Mouse (Mus musculus) gastrocnemius, adult 8-10 months (tissue): Measurements from ENCODE around the gene Scml4. TPM values are rescaled to one million over a fixed set of nuclear protein-coding genes. Genes with fewer than 3 reads are reported as not detected.

Source experiments
- DNase-seq, 2 experiments: peaks; one replicate each; pipeline ENCODE4 v3.0.0; 2022; ENCODE audit warnings: low spot score in 2 of 2
- total RNA-seq, 4 experiments: library from RNA; stranded (reverse); gene quantifications; 2 replicates each; pipeline ENCODE4 v1.2.4; 2022

Scml4 gene
- total RNA-seq, 4 experiments from 2014 or later: 0.27 to 0.54 (median 0.41) TPM

DNA sequence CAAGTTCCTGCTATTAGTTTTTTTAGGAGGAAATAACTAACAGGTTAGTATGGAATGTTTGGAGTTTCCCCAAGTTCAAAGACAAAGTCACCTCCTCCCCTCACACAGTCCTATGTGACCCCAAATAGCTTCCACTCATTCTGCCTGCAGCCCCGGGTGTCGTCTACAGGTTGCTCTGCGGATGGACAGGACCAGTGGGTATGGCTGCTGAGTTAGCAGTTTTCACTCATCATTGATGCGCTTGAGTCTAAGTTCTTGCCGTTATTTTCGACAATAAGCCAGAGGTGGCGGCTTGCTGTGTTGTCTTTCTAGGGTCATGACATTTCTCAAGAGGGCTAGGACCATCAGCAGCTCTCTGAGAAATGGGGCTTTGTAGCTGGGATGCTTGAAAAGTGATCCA, 1.3 kb downstream of the Scml4 start:
- DNase-seq: no peak

DNA sequence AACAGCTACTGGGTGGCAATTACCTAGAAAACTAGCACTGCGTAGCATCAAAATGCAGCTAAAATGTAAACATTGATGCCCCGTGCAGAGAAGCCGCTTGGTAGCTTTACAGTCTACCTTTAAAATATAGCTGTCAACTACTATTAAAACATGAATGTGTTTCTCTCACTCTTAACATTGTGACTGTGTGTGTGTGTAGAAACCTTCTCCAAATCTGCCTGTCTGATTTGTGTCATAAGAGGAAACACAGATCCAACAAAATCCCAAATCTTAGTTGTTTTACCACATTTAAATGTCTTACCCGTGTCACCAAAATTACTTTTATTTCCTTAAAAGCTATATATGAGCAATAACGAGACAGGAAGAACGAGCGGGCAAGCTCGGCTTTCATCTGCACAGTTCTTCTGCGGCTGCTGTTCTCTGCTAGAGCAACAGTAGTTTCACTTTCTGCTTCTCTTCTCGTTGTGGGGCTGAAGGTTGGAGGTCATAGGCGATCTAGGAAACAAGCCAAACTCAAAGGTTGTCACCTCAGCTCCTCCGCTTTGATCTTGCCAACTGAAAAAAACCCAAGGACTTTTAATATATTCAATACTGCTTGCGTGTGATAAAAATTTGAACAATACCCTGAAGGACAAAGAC, 2.1 kb downstream of the Scml4 start:
- peak; percentile 25 to 37 for DNase-seq

DNA sequence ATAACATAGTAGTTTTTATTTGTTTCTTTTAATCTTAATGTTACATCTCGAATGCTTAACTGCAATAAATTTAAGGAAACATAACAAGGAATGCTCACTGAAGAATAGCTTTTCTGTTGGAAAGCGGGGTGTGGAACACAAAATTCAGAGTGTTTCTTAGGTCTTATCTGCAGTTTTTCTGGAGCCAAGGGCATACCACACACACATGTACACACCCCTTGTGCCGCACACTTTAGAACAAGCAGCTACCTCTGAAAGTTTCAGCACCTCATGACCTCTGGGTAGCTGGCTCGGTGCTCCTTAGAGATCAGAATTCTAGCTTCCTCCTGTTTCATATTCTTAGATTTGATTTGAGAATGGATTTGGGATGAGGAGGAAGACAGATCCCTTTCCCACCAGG, 2.6 kb downstream of the Scml4 start:
- no peak for DNase-seq

DNA sequence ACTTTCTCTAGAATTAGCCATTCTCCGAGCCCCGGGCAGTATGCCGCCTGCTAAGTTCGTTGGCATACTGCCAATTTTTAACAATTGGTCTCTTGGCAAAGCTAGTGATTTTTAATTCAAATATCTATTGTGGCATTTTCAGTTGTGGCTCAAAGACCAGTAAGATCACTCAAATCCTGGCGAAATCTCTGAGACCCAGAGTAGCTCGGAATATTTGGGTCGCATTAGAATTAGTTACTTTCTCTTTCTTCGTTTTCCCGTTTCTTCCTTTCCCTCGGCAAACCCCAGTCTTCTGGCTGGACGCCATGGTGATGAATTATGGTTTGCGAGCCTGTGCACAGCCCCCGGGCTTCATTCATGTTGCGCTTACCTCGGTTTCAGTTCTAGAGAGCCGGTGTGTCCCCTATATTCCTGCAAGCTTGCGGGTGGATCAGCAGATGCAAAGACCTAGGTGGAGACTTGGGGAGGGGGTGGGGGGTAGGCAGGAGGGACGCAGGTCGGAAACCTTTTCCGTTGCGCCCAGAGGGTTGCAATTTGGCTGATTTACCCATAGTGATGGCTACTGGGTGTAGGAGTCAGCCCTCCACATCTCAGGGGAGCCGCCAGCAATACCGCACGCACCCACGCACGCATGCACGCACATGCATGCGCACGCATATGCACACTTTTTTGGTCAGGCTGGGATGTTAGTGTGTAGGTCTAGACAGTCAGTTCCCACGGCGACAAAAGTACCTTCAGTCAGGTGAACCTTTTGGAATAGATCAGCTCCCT, 3.6 kb downstream of the Scml4 start:
- DNase-seq: peak in 1 of 2 experiments; percentile 31

DNA sequence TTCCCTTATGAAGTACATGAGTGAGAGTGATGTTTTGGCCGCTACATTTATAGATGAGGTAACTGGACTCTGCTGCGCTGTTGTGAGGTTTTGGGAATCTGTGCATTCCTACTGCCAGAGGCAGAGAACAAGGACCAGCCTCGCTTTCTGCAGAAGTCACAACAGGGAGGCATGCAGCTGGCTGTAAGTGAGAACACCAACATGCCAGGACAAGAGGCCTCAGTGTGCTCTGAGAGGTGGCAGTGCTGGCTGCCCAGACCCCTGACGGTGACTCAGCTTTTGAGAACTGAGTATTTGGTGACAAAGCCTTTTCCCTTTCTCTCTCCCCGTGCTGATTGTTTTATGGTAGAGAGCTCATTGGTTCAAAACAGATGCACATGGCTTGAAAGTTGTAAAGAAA, 4.5 kb downstream of the Scml4 start:
- no peak for DNase-seq

DNA sequence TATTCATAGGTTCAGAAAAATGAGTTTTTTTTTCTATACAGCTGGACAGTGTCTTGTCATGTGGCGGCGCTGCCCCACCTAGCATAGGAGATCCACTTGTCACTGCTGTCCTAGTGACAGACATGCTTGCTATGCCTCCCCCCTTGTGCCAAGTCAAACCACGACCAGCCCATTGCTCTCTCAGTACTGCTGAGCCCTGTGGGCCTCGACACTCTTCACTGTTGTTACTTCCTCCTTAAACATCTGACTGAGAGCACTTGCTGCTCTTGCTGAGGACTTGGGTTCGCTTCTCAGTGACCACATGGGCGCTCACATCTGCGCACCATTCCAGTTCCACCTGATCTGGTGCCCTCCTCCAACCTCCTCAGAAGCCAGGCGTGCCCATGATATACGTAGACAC, 8.2 kb downstream of the Scml4 start:
- DNase-seq: no peak

DNA sequence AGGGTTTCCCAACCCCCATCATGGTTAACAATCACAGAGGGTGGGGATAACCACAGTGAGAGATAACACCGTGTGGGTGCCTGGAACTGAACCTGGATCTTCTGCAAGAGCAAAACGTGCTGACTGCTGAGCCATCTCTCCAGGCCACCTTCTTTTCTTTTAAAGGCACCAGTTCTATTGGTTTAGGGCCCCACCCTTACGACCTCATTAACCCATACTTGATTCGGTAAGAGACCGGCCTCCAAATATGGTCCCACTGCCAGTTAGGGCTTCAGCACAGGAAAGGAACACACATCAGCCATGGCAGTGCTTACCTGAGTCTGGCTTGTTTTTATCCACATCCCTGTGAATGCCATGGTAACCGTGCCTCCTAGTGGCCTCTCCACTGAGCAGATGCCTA, 9.3 kb downstream of the Scml4 start:
- no peak for DNase-seq

DNA sequence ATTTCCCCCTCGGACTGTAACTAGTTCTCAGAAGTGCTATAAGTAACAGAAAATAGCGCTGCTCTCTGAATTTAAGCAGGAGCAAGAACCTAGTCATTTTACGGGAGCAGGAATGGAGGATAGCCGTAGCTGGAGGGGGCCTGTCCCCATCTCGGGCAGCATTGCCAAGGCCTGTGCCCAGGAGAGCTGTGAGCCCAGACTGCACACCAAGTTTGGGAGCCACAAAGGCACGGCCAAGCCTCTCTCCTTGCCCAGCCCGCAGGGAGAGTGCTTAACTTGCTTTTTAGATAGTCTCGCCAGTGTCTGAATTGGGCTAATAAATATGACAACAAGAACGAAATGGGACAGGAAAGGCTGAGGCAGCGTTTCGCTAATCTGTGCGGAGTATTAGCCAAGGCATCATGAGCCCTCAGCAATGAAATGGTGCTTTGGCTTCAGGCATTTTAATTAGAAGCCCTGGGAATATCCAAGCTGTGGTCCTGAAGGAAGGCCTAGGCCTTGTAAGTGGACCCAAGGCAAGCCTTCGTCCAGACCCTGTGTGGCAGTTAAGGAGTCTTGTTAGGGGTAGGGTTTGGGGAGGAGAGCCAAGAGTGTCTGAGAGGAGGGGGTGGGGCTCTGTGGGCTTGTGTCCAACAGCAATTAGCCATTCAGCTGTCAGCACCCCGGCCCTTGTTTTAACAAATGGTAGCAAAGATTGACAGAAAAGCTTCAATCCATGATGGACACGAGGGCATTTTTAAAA, 12.3 kb downstream of the Scml4 start:
- no peak for DNase-seq

DNA sequence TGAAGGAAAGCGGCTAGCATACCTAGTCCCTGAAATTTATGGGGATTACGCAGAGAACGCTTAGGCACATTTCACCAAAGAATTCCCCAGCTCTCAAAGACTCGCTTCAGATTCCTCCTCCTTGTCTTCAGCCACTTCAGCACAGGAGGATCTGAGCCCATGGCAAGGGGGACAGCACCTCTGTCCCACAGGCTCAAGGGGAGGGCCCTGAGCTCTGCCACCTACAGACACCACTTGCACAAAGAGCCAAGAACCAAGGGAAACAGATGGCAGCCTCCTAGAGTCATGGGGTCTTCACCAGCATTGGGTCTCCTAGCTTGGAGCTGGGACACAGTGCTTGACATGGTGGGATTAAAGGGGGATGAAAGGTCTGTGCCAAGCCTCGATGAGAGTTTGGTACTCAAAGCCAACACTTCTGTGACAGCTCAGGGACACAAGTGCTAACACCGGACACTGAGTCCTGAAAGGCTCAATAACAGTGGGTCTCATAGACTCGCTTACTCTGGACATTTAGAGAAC, 13.0 kb downstream of the Scml4 start:
- DNase-seq: no peak

DNA sequence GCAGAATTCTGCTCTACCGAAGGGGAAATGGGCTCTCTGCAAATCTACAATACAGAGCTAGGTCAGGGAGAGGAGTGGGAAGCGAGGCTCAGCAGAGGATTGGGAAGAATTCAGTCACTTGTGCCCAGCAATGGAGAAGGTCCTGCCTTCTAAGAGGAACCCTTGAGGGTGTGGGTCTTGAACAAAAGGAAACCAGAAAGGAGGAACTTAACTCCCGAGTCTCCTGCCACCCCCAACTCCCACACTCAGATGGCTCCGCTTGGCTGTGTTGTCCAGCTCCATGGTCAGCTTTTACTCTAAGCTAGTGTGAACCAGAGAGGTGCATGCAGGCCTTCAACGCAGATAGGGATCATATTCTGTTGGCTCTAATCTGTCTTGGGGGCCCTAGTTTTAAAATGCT, 16.0 kb downstream of the Scml4 start:
- no peak for DNase-seq

DNA sequence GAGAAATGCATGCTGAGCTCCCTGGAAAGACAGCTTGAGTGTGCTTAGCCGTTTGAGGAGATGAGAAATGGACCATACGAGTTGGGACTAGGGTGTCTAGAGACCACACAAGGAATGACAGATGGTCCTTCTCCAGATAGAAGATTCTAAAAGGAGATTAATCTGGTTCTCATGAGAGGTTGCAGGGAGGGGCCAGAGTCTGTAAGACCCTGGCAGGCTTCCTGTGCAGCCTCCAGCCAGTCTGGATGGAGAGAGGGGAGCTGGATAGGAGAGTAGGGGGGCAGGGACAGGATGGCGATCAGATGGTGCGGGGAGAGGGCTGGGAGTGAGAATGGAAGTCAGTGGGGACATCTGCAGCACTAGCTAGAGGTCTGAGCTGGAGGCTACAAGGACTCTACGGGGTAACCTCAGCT, 19.1 kb downstream of the Scml4 start:
- DNase-seq: no peak

DNA sequence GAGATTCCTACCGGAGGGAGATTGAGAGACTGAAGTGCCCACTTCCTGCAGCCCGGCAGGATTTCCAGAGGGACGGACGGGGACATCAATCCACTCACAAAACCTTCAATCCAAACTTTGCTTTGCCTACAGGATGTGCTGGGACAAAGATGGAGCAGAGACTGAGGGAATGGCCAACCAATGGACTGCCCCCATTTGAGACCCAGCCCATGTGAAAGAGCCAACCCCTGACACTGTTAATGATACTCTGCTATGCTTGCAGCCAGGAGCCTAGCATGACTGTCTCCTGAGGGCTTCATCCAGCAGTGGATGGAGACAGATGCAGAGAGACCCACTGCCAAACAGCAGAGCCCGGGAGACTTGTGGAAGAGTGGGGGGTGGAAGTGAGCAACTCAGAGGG, 19.5 kb downstream of the Scml4 start:
- no peak for DNase-seq

DNA sequence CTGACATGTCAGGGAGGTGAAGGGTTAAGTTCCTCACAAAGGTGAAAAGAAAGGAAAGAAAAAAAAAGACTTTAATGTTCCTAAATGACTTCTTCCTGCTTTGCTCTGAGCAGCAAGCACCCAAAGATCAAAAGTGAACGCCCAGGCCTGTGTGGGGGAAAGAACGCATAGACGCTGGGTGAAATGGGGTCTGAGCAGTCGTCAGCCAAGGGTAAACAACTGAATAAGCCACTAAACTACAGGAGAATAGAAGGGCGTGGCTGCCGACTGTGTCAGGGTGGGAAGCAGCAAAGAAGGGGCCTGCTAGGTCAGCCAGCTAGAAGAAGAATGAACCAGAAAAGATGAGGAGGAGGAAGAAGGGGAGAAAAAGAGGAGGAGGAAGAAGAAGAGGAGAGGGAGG, 26.9 kb downstream of the Scml4 start:
- DNase-seq: no peak

DNA sequence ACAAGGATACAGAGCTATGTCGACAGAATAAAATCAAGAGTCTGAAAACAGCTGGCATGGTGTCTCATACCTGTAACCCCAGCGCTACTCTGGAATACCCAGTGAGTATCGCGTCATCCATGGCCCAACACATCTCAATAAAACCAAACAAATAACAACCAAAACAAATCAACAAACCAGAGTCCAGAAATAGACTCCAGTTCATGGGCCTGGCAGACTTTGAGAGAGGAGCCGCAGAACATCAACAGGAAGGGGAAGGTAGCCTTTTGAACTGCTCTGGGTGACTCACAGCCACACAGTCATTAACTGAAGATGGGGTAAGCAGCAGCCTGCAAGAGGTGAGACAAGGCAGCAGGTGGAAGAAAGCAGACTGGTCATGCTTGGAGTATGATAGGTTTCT, 28.1 kb downstream of the Scml4 start:
- DNase-seq: no peak

DNA sequence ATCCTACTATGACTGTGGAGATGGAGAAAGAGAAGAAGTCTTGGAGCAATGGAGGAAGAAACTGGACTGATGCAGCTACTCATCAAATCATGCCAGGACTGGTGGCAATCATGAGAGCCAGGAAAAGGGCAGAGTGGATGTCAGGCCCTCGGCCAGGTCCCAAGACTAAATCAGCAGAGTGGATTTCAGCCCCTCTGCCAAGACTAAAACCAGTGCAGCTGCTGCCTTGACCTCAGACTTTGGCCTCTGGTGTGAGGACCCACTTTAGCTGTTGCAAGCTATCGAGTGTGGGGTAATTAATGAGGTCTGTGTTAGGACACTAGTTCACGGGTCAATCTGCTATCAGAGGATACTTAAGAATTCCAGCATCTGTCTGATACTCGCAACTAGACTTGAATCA, 30.2 kb downstream of the Scml4 start:
- DNase-seq: peak; percentile 45 to 74

DNA sequence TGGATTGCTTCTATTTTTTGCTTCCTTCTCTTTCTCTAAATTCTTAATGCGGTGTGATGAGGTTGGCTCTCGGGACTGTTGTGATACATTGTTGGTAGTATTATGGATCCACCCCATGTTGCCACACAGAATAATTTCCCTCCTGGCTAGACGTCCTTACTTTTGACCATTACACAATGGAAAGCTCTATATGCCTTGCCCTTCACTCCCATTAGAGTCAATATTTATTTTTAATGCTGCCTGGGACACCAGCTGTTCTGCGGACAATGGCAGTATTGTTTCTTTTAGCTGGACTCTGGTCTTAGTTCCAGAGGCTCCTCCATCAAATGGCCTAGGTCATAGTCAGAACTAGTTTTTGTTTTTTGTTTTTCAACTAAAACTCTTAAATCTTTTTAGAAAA, 32.1 kb downstream of the Scml4 start:
- DNase-seq: no peak

DNA sequence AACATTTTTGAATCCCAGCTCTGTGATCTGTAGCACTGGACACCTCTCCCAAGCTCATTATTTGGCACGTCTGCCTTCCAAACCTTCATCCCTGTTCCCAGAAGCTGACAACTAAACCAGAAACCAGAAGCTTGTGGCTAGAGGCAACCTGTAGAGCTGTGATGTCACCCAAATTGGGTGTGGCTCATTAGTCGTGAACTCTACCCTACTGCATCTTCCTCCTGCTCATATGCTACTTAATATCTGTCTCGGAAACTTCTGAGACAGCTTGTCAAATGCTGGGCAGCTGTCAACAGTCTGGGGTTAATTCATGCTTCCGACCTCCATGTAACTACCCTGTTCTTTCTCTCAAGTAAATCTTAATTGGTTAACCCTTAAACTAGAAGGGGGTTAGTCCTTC, 32.8 kb downstream of the Scml4 start:
- no peak for DNase-seq

DNA sequence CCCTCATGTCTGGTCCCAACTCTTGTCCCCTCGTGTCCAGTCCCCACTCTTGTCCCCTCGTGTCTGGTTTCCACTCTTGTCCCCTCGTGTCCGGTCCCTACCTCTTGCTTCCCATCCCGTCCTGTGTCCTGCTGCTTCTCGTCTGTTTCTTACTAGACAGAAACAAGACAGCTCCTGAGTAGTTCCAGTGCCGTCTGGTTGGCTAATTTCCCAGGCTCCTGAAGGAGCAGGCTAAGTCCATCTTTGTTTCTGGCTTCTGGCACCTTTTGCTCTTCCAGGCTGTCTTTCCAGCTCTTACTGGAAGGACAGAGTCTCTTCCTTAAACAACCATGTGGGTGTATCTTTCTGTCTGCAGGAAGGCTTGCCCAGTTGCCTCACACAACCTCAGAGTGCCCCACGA, 33.7 kb downstream of the Scml4 start:
- DNase-seq: no peak

DNA sequence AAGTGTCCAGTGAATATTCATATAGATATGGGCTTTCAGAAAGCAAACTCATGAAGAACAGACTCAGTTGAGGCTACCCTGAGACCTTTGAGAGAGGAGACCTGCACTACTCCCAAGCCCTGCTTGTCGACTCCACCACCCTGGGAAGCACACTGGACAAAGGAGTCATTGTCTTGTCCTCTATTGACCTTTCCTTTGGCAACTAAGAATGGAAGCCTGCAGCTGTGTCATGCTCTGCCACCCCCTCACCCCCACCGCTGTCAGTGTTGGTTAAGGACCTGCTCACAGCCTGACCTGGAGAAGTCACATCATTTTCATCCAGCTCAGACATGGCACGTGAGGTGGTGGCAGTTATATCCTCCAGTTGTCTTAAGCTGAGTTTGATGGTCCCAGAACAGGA, 34.1 kb downstream of the Scml4 start:
- no peak for DNase-seq

DNA sequence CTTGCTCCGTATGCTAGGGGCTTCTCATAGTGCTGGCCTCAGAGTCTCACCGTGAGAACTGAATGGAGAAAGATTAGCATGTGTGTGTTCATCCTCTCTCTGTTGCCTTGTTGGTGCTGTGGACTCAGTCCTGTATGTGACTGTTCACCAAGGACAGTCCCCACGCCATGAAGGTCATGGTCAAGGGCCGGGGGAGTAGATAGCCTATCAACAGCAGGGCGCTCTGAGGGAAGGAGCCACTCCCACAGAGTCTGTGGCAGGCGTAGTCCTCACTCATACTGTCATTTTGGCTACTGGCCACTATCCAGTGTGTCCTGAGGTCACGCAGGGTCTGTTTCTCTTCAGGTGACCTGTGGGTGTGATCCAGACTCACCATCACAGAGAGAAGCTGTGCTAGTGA, 34.5 kb downstream of the Scml4 start:
- no peak for DNase-seq

DNA sequence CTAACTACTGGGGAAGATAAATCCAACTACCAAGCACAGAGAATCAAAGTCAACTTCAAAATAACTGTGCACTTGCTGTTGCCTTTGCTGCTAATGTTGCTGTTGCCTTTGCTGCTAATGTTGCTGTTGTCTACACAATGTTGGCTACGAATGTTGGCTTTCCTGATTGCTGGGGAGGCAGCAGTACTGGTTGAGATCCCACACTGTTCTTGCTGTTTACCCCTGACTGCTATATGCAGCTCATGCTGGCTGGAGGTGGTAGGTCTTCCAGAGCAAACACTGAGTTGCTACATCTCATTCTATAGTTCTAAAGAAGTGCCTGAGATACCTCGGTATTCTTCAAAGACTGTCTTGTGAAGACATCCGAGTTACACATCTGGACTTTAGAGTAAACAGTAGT, 36.5 kb downstream of the Scml4 start:
- DNase-seq: no peak

DNA sequence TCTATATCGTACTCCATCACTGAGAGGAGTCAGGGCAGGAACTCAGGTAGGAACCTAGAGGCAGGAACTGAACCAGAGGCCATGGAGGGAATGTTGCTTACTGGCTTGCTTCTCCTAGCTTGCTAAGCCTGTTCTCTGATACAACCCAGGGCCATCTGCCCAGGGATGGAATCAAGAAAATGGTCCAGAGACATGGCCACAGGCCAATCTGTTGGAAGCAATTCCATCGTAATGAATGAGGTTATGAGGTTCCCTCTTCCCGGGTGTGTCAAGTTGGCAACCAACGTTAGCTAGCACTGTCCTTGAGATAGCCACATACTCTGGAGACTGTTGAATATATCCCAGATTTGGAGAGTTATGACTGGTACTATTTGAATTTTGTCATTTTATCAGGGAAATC, 37.0 kb downstream of the Scml4 start:
- peak in 1 of 2 experiments; percentile 28 for DNase-seq
